Mouse (Mus musculus) liver, adult 2 months (tissue): ENCODE measurements around the gene Slco2b1. TPM values are rescaled to one million over a fixed set of nuclear protein-coding genes. Genes with fewer than 3 reads are reported as not detected.
"Not testable (repeated sequence)": the region's sequence is repeated elsewhere in the genome, so short reads cannot be mapped to it uniquely, and the experiment has no call there.

Experiments
- DNase-seq: peaks from one replicate; pipeline ENCODE4 v3.0.0-alpha.2; 2011; ENCODE audit warnings: low read depth, low spot score; ENCODE audit errors: extremely low read depth
- H3K27ac ChIP-seq: fragments of 200-500 bp; replicated peaks from 2 replicates; pipeline ENCODE4 v1.5.1; 2012; ENCODE audit warnings: low read depth, mild to moderate bottlenecking, control low read depth, inconsistent platforms, low read length; ENCODE audit not compliant: insufficient read depth
- H3K27me3 ChIP-seq: fragments of 200-500 bp; 2 replicates; pipeline ENCODE4 v1.6.1; 2012; ENCODE audit warnings: mild to moderate bottlenecking, moderate library complexity, low read length, inconsistent platforms; ENCODE audit not compliant: control insufficient read depth, insufficient read depth
- H3K36me3 ChIP-seq: fragments of 200-500 bp; 2 replicates; pipeline ENCODE4 v1.6.1; 2012; ENCODE audit warnings: low read length, inconsistent platforms; ENCODE audit not compliant: control insufficient read depth, insufficient read depth
- H3K4me1 ChIP-seq: fragments of 200-500 bp; 2 replicates; pipeline ENCODE4 v1.6.1; 2011; ENCODE audit warnings: low read length; ENCODE audit not compliant: control insufficient read depth, insufficient read depth
- H3K4me3 ChIP-seq: fragments of 200-500 bp; 2 replicates; pipeline ENCODE4 v1.5.1; 2011; ENCODE audit warnings: low read depth, mild to moderate bottlenecking, control low read depth, low read length, moderate library complexity; ENCODE audit not compliant: insufficient read depth
- H3K79me2 ChIP-seq: fragments of 200-500 bp; 2 replicates; pipeline ENCODE4 v1.6.1; 2012; ENCODE audit warnings: inconsistent platforms, mild to moderate bottlenecking, low read length, moderate library complexity; ENCODE audit not compliant: control insufficient read depth, insufficient read depth
- H3K9ac ChIP-seq: fragments of 200-500 bp; 2 replicates; pipeline ENCODE4 v1.6.1; 2012; ENCODE audit warnings: low read depth, mild to moderate bottlenecking, control low read depth, inconsistent platforms, low read length
- CTCF ChIP-seq: fragments of 200-500 bp; IDR thresholded peaks from 2 replicates; pipeline ENCODE4 v1.5.1; 2011; ENCODE audit warnings: low read depth, low read length, control low read depth
- POLR2A ChIP-seq: fragments of 200-500 bp; IDR thresholded peaks from 2 replicates; pipeline ENCODE4 v1.6.1; 2011; ENCODE audit warnings: low read length, control low read depth; ENCODE audit not compliant: insufficient read depth; ENCODE audit errors: extremely low read depth
- WGBS: fragments of 180-500 bp; shearing (Covaris S2); methylation state at CpG from one replicate; pipeline ENCODE4 v1.1.7; 2018; 5-methylcytosine and 5-hydroxymethylcytosine counted together
- polyA plus RNA-seq: library from polyadenylated mRNA; depleted of rRNA; stranded (reverse); fragments of >200 nt; gene quantifications from 2 replicates; pipeline ENCODE4 v1.2.3, GENCODE M21; 2012; rRNA removed
- total RNA-seq: library from RNA; depleted of rRNA; stranded (reverse); fragments of >200 nt; gene quantifications from 2 replicates; pipeline ENCODE4 v1.2.3, GENCODE M21; 2014; rRNA removed

Gene Slco2b1
- total RNA-seq (107 and 115 TPM in 2 replicates), polyA plus RNA-seq (134 and 139 TPM in 2 replicates)

DNA sequence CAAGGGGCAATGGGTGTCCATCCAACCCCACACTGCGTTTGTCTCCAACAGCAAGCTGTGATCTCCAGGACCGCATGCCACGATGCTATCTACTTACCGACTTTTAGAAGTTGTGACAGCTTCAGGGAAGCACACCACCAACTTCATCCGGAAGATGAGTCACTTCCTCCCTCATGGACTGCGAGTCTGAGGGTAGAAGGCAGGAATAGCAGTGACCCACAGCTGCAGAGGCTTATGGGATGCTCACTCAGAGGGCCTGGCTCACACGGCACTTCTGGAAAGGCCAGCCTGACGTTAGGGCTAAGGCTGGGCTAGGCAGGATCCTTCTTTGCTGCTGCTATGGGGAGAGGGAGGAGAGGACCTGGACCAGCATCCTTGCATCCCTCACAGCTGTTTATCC lies at the start of gene Slco2b1:
TSS of gene Slco2b1 (minus strand) at position 175 of the 400 bp plus-strand sequence.
- Histone ChIP-seq H3K79me2 (no peaks in the 10 kb centered on the region), H3K9ac (no peak within 1 kb of the TSS), H3K27ac (no peak within 1 kb of the TSS), H3K4me3 (no peak within 1 kb of the TSS), H3K27me3 (no peaks in the 10 kb centered on the region), H3K4me1 (peaks cover 2% of the 10 kb centered on the region; the same call in 1 of the 2 replicates), H3K36me3 (no peaks in the 10 kb centered on the region)
- 62% methylated on average over 8 of the region's 8 CpGs for WGBS
- no peak for DNase-seq
- no peak for TF ChIP-seq CTCF
- no peak for TF ChIP-seq POLR2A

DNA sequence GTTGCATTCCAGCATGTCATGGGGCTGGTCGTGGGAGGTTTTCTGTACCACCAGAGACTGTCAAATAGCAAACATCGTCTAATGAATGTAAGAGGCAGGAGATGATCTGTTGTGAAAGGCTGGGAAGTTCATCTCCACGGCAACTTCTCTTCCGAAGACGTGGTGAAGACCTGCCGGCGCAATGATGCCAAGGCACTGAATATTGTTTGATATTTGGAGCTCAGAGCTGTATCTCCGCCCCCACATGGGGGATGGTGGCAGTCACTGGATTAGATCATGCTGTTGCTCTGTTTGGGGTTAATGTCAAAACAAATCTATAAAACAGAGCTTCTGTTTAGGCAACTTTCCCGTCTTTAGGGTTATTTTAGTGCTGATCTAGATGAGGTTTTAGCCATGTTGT lies 28.1 kb upstream of the Slco2b1 start:
- Histone ChIP-seq H3K27ac (no peak overlapping the region), H3K4me1 (no peaks in the 10 kb centered on the region), H3K27me3 (no peaks in the 10 kb centered on the region), H3K79me2 (no peaks in the 10 kb centered on the region), H3K4me3 (no peak overlapping the region), H3K36me3 (no peaks in the 10 kb centered on the region), H3K9ac (no peak overlapping the region)
- no peak for DNase-seq
- WGBS = 73% methylated on average over 9 of the region's 9 CpGs
- TF ChIP-seq CTCF (no peak), POLR2A (no peak)

- not testable (repeated sequence) for H3K27ac ChIP-seq, H3K36me3 ChIP-seq, H3K27me3 ChIP-seq, H3K4me3 ChIP-seq, H3K4me1 ChIP-seq, H3K79me2 ChIP-seq, H3K9ac ChIP-seq, DNase-seq
- 87% methylated on average over 9 of the region's 9 CpGs for WGBS
Measured at GRCm38 (mm10) chr7:99735491-99735890, 24.4 kb upstream of the Slco2b1 start.

DNA sequence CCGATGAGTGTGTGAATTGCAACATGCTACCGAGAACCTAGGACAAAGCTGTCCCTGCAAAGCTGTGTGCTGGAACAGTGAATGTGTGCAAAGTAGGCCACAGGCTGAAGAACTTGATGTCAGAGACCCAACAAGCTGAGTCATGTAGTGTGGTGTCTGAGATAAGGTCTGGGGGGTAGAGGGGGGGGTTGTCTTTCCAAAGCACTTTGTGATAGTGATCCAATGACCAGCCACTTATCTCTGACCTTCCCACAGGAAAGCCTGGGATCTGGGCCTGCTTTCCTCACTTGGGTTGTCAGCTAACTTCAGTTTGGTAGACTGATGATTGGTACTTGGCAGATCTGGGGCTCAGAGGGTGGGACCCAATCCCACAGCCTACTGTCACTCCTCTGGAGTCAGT lies 23.5 kb upstream of the Slco2b1 start:
- Histone ChIP-seq H3K27me3 (no peaks in the 10 kb centered on the region), H3K4me1 (no peaks in the 10 kb centered on the region), H3K27ac (no peak overlapping the region), H3K79me2 (no peaks in the 10 kb centered on the region), H3K36me3 (no peaks in the 10 kb centered on the region), H3K9ac (no peak overlapping the region), H3K4me3 (no peak overlapping the region)
- DNase-seq = no peak
- TF ChIP-seq CTCF (no peak), POLR2A (no peak)
- 81% methylated on average over 2 of the region's 2 CpGs for WGBS

DNA sequence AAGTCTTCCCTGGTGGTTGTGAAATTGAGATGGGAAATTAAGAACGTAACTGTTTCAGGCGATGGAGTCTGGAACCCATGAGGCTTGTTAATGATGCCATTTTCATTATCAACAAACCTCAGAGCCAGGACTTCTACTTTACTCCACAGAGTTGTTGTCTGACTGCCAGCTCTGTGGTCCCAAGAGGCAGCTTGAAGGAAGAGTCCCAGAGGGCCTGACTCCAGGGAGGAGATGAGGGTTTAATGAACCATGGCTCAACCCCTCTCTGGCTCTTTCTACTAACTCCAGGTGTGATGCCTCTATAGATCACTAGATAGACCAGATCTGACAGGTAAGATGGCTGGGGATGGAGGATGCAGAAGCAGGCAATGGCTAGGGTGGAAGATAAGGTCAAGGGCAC lies 18.8 kb upstream of the Slco2b1 start, which contains the start of gene Olfr520:
TSS of gene Olfr520 (plus strand) at position 301 of the 400 bp plus-strand sequence.
- DNase-seq = no peak

GRCm38 (mm10) chr7:99716536-99716935 lies 5.4 kb upstream of the Slco2b1 start:
- TF ChIP-seq CTCF (no peak), POLR2A (no peak)
- 83% methylated on average over 2 of the region's 2 CpGs for WGBS
- H3K27ac ChIP-seq = no peak overlapping the region
- H3K4me3 ChIP-seq = no peak overlapping the region
- no peaks in the 10 kb centered on the region for H3K36me3 ChIP-seq
- H3K4me1 ChIP-seq = no peaks in the 10 kb centered on the region
- no peaks in the 10 kb centered on the region for H3K27me3 ChIP-seq
- DNase-seq = no peak
- no peak overlapping the region for H3K9ac ChIP-seq
- no peaks in the 10 kb centered on the region for H3K79me2 ChIP-seq

More for the DNA sequence above, 18.8 kb upstream of the Slco2b1 start, which contains the start of gene Olfr520:
- Histone ChIP-seq H3K79me2 (no peaks in the 10 kb centered on the region), H3K4me1 (no peaks in the 10 kb centered on the region), H3K36me3 (no peaks in the 10 kb centered on the region), H3K4me3 (no peak within 1 kb of the TSS), H3K27me3 (no peaks in the 10 kb centered on the region), H3K27ac (no peak within 1 kb of the TSS), H3K9ac (no peak within 1 kb of the TSS)
- WGBS = 92% methylated on average over 2 of the region's 2 CpGs
- no peak for TF ChIP-seq POLR2A
- TF ChIP-seq CTCF = no peak
